Mouse (Mus musculus): Measurements from ENCODE around the gene Wif1. TPM values are rescaled to one million over a fixed set of nuclear protein-coding genes. Genes with fewer than 3 reads are reported as not detected.
A peak's percentile ranks its signal among the peaks of the same experiment; 100 is the strongest.

Wif1 gene
- polyA plus RNA-seq, 1 experiment from 2014 or later = 18.7 TPM

DNA sequence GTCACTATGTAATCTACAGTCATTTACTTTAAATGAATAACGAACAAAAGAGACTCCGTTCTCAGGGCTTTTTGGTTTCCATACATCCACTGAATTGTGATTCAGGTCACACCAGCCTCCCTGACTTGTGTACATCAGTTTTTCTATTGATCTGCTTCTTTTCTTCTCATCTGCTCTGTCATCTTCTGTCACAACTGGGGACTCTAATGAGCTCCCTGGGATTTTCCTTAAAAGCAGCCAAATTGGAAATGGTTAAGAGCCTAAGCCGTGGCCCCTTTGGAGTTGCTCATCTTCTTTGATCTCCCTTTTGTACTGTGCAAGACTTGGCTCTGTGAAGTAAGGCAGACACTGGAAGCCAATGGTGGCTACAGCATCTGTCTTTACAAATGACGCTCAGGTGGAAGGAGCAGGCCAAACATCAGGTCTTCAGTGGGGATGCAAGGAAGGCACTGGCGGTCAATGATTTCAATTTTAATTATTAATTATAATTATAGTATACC is 27.6 kb downstream of the Wif1 start:
- Histone ChIP-seq H3K9me3 (replicated peaks; ENCODE audit: control insufficient read depth, low read length, poor library complexity, severe bottlenecking) (no peaks in the 10 kb centered on the region), H3K9ac (ENCODE audit: low read depth, low read length) (no peak overlapping the region), H3K27me3 (ENCODE audit: control insufficient read depth, insufficient read depth, low read depth, low read length) (no peaks in the 10 kb centered on the region), H3K4me2 (ENCODE audit: low read length) (no peak overlapping the region), H3K36me3 (ENCODE audit: control insufficient read depth, insufficient read depth, low read length) (no peaks in the 10 kb centered on the region), H3K4me1 (ENCODE audit: control insufficient read depth, insufficient read depth, low read length) (peaks cover 4% of the 10 kb centered on the region; the same call in 1 of the 2 replicates), H3K27ac (ENCODE audit: low read length) (no peak overlapping the region), H3K4me3 (ENCODE audit: low read depth, low read length) (no peak overlapping the region)
- ATAC-seq = peak; percentile 70; the same call in 1 of the 2 replicates
- WGBS = 50% methylated on average over 5 of the region's 5 CpGs

DNA sequence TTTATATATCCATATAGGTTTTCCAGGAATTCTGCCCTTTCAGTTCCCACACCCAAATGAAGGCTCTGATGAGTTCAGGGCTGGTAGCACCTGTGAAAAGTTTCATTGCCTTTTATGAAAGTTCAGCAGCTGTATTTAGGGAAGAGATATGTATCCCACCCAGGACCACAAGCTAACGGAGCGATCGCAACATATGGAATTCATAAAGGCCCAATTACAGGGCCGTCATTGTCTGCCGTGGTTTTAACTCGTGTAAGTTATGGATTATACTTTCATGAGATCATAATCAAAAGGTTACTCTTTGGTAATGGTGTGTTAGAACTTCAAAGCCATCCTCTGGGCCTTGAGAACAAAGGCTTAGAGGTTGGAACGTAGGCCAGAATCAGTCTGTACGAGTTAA is 28.9 kb downstream of the Wif1 start:
- Histone ChIP-seq H3K4me2 (ENCODE audit: low read length) (no peak overlapping the region), H3K4me3 (ENCODE audit: low read depth, low read length) (no peak overlapping the region), H3K9ac (ENCODE audit: low read depth, low read length) (no peak overlapping the region), H3K27ac (ENCODE audit: low read length) (no peak overlapping the region), H3K27me3 (ENCODE audit: control insufficient read depth, insufficient read depth, low read depth, low read length) (no peaks in the 10 kb centered on the region), H3K36me3 (ENCODE audit: control insufficient read depth, insufficient read depth, low read length) (no peaks in the 10 kb centered on the region), H3K9me3 (replicated peaks; ENCODE audit: control insufficient read depth, low read length, poor library complexity, severe bottlenecking) (no peaks in the 10 kb centered on the region), H3K4me1 (ENCODE audit: control insufficient read depth, insufficient read depth, low read length) (peaks cover 4% of the 10 kb centered on the region; the same call in 1 of the 2 replicates)
- no peak for ATAC-seq
- 70% methylated on average over 8 of the region's 8 CpGs for WGBS

DNA sequence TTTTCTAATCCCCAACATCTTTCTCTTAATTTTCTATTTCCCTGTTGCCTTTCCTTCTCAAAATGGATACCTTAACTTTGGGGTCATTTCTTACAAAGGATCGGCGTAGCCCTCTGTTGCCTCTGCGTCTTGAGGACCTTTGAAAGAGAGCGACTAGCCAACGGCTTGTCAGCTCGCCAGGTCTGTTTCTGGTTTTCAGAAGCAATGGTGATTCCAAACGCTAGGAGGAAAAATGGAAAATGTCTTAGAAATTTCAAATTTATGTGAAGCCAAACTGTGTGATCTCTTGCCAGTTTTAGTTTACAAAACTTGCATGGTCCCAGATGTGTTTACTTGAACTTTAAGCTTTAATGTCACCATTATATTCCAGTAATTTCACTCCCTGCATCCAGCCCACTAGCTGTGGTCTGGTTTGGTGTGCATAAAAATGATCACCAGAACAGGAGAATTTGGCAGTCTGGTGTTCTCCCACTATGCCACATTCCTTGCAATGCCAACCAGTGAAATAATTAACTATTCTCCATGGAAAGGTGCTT is 33.7 kb downstream of the Wif1 start:
- WGBS = 88% methylated on average over 7 of the region's 7 CpGs
- H3K27me3 ChIP-seq (ENCODE audit: control insufficient read depth, insufficient read depth, low read depth, low read length) = no peaks in the 10 kb centered on the region
- no peak overlapping the region for H3K4me2 ChIP-seq (ENCODE audit: low read length)
- no peak overlapping the region for H3K27ac ChIP-seq (ENCODE audit: low read length)
- H3K36me3 ChIP-seq (ENCODE audit: control insufficient read depth, insufficient read depth, low read length) = no peaks in the 10 kb centered on the region
- H3K9ac ChIP-seq (ENCODE audit: low read depth, low read length) = no peak overlapping the region
- no peak for ATAC-seq
- H3K4me3 ChIP-seq (ENCODE audit: low read depth, low read length) = no peak overlapping the region
- no peaks in the 10 kb centered on the region for H3K9me3 ChIP-seq (replicated peaks; ENCODE audit: control insufficient read depth, low read length, poor library complexity, severe bottlenecking)
- no peaks in the 10 kb centered on the region for H3K4me1 ChIP-seq (ENCODE audit: control insufficient read depth, insufficient read depth, low read length)

DNA sequence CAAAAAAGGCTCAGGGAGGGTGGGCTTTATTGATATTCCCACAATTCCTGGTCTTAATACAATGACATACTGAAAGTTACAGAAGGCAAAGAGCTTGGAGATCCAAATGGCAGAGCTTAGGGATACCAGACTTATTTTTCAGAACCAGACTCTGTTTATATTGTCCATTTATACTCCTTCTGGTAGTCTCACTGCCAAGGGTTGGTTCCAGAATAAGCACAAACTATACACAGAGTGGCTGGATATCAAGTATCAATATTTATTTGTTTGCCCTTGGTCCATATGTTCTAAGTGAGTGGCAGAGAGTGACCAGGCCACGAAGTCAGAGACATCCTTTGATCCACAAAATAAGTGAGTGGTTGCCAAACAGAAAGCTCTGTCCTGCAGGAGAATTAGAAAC is 34.2 kb downstream of the Wif1 start:
- Histone ChIP-seq H3K9ac (ENCODE audit: low read depth, low read length) (no peak overlapping the region), H3K4me3 (ENCODE audit: low read depth, low read length) (no peak overlapping the region), H3K36me3 (ENCODE audit: control insufficient read depth, insufficient read depth, low read length) (no peaks in the 10 kb centered on the region), H3K4me1 (ENCODE audit: control insufficient read depth, insufficient read depth, low read length) (no peaks in the 10 kb centered on the region), H3K27me3 (ENCODE audit: control insufficient read depth, insufficient read depth, low read depth, low read length) (no peaks in the 10 kb centered on the region), H3K27ac (ENCODE audit: low read length) (no peak overlapping the region), H3K9me3 (replicated peaks; ENCODE audit: control insufficient read depth, low read length, poor library complexity, severe bottlenecking) (no peaks in the 10 kb centered on the region), H3K4me2 (ENCODE audit: low read length) (no peak overlapping the region)
- WGBS = 53% methylated on average over 1 of the region's 1 CpGs
- no peak for ATAC-seq

GRCm38 (mm10) chr10:121070742-121071141 is 37.0 kb downstream of the Wif1 start:
- no peaks in the 10 kb centered on the region for H3K4me1 ChIP-seq (ENCODE audit: control insufficient read depth, insufficient read depth, low read length)
- 71% methylated on average over 7 of the region's 7 CpGs for WGBS
- no peak overlapping the region for H3K4me3 ChIP-seq (ENCODE audit: low read depth, low read length)
- no peak overlapping the region for H3K27ac ChIP-seq (ENCODE audit: low read length)
- ATAC-seq = no peak
- no peak overlapping the region for H3K4me2 ChIP-seq (ENCODE audit: low read length)
- no peak overlapping the region for H3K9ac ChIP-seq (ENCODE audit: low read depth, low read length)
- no peaks in the 10 kb centered on the region for H3K9me3 ChIP-seq (replicated peaks; ENCODE audit: control insufficient read depth, low read length, poor library complexity, severe bottlenecking)
- no peaks in the 10 kb centered on the region for H3K36me3 ChIP-seq (ENCODE audit: control insufficient read depth, insufficient read depth, low read length)
- H3K27me3 ChIP-seq (ENCODE audit: control insufficient read depth, insufficient read depth, low read depth, low read length) = no peaks in the 10 kb centered on the region

- Histone ChIP-seq H3K9ac (ENCODE audit: low read depth, low read length) (no peak overlapping the region), H3K27ac (ENCODE audit: low read length) (no peak overlapping the region), H3K36me3 (ENCODE audit: control insufficient read depth, insufficient read depth, low read length) (no peaks in the 10 kb centered on the region), H3K4me1 (ENCODE audit: control insufficient read depth, insufficient read depth, low read length) (no peaks in the 10 kb centered on the region), H3K9me3 (replicated peaks; ENCODE audit: control insufficient read depth, low read length, poor library complexity, severe bottlenecking) (no peaks in the 10 kb centered on the region), H3K27me3 (ENCODE audit: control insufficient read depth, insufficient read depth, low read depth, low read length) (no peaks in the 10 kb centered on the region), H3K4me3 (ENCODE audit: low read depth, low read length) (no peak overlapping the region), H3K4me2 (ENCODE audit: low read length) (no peak overlapping the region)
- WGBS = 81% methylated on average over 9 of the region's 9 CpGs
- ATAC-seq = no peak
These were observed 46.7 kb downstream of the Wif1 start for GRCm38 (mm10) chr10:121080500-121080899.

DNA sequence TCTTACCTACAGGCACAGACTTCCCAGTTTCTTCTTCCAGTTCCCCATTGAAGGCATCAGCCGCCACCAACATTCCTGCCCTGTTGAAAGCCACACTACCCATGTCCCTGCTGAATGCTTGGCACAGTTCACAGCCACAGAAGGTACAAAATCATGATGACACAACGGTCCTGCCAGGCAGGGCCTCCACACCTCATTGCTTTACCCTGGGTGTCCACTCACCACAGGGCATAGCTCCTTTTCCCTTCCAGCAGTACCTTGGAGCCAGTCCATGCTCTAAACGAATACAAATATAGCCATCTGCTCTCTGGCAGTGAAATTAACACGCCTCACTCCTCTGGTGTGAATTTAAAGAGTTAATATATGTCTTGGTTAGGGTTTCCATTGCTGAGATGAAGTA is 49.1 kb downstream of the Wif1 start:
- no peak for ATAC-seq
- no peaks in the 10 kb centered on the region for H3K27me3 ChIP-seq (ENCODE audit: control insufficient read depth, insufficient read depth, low read depth, low read length)
- no peak overlapping the region for H3K4me3 ChIP-seq (ENCODE audit: low read depth, low read length)
- H3K27ac ChIP-seq (ENCODE audit: low read length) = no peak overlapping the region
- no peaks in the 10 kb centered on the region for H3K36me3 ChIP-seq (ENCODE audit: control insufficient read depth, insufficient read depth, low read length)
- 86% methylated on average over 4 of the region's 4 CpGs for WGBS
- H3K4me2 ChIP-seq (ENCODE audit: low read length) = no peak overlapping the region
- no peaks in the 10 kb centered on the region for H3K9me3 ChIP-seq (replicated peaks; ENCODE audit: control insufficient read depth, low read length, poor library complexity, severe bottlenecking)
- no peak overlapping the region for H3K9ac ChIP-seq (ENCODE audit: low read depth, low read length)
- H3K4me1 ChIP-seq (ENCODE audit: control insufficient read depth, insufficient read depth, low read length) = no peaks in the 10 kb centered on the region

- Histone ChIP-seq H3K27ac (ENCODE audit: low read length) (no peak overlapping the region), H3K9ac (ENCODE audit: low read depth, low read length) (no peak overlapping the region), H3K4me2 (ENCODE audit: low read length) (no peak overlapping the region), H3K4me3 (ENCODE audit: low read depth, low read length) (no peak overlapping the region), H3K27me3 (ENCODE audit: control insufficient read depth, insufficient read depth, low read depth, low read length) (no peaks in the 10 kb centered on the region), H3K4me1 (ENCODE audit: control insufficient read depth, insufficient read depth, low read length) (no peaks in the 10 kb centered on the region), H3K9me3 (replicated peaks; ENCODE audit: control insufficient read depth, low read length, poor library complexity, severe bottlenecking) (no peaks in the 10 kb centered on the region), H3K36me3 (ENCODE audit: control insufficient read depth, insufficient read depth, low read length) (no peaks in the 10 kb centered on the region)
- WGBS = 68% methylated on average over 10 of the region's 10 CpGs
- no peak for ATAC-seq
These were observed 49.8 kb downstream of the Wif1 start for GRCm38 (mm10) chr10:121083512-121083911.

GRCm38 (mm10) chr10:121088679-121089078 is 54.9 kb downstream of the Wif1 start:
- 79% methylated on average over 5 of the region's 5 CpGs for WGBS
- H3K36me3 ChIP-seq (ENCODE audit: control insufficient read depth, insufficient read depth, low read length) = no peaks in the 10 kb centered on the region
- ATAC-seq = no peak
- H3K4me1 ChIP-seq (ENCODE audit: control insufficient read depth, insufficient read depth, low read length) = peaks cover 2% of the 10 kb centered on the region; the same call in 1 of the 2 replicates
- H3K27ac ChIP-seq (ENCODE audit: low read length) = no peak overlapping the region
- H3K4me2 ChIP-seq (ENCODE audit: low read length) = no peak overlapping the region
- H3K9me3 ChIP-seq (replicated peaks; ENCODE audit: control insufficient read depth, low read length, poor library complexity, severe bottlenecking) = no peaks in the 10 kb centered on the region
- no peak overlapping the region for H3K9ac ChIP-seq (ENCODE audit: low read depth, low read length)
- H3K4me3 ChIP-seq (ENCODE audit: low read depth, low read length) = no peak overlapping the region
- H3K27me3 ChIP-seq (ENCODE audit: control insufficient read depth, insufficient read depth, low read depth, low read length) = no peaks in the 10 kb centered on the region

Measured in midbrain, embryonic 16.5 days (tissue).